Mouse (Mus musculus) gonadal fat pad, adult 2 months (tissue): Measurements from ENCODE around the gene 1700021F05Rik. TPM values are rescaled to one million over a fixed set of nuclear protein-coding genes. Genes with fewer than 3 reads are reported as not detected.

Experiments
- DNase-seq: peaks from one replicate; pipeline ENCODE4 v3.0.0-alpha.2; 2012; ENCODE audit warnings: low read depth
- polyA plus RNA-seq: library from polyadenylated mRNA; depleted of rRNA; stranded (reverse); fragments of >200 nt; gene quantifications from 2 replicates; pipeline ENCODE4 v1.2.3, GENCODE M21; 2012; rRNA removed

1700021F05Rik gene
- polyA plus RNA-seq, 1 experiment: 5.4 TPM

GRCm38 (mm10) chr10:43482021-43482420, 58.8 kb downstream of the 1700021F05Rik start:
- peak; percentile 74 for DNase-seq

- no peak for DNase-seq
Measured at GRCm38 (mm10) chr10:43481179-43481578, 59.6 kb downstream of the 1700021F05Rik start.

- DNase-seq: no peak
Measured at GRCm38 (mm10) chr10:43480227-43480849, 60.5 kb downstream of the 1700021F05Rik start.

GRCm38 (mm10) chr10:43479436-43480157, 61.2 kb downstream of the 1700021F05Rik start:
- DNase-seq: no peak

- no peak for DNase-seq
Measured at GRCm38 (mm10) chr10:43478751-43479435, 61.9 kb downstream of the 1700021F05Rik start, which contains the start of gene Bend3. TSS of gene Bend3 (plus strand) at chr10:43478831.

GRCm38 (mm10) chr10:43477865-43478681, 62.7 kb downstream of the 1700021F05Rik start:
- DNase-seq: no peak

- DNase-seq: no peak
Measured at GRCm38 (mm10) chr10:43477459-43477858, 63.3 kb downstream of the 1700021F05Rik start.

- DNase-seq: no peak
Measured at GRCm38 (mm10) chr10:43475376-43475775, 65.4 kb downstream of the 1700021F05Rik start.

Other genes with a start within 250 kb of the 1700021F05Rik start
- 4.5 and 5.3 TPM in 2 replicates for gene Bend3, start 62.2 kb downstream of the 1700021F05Rik start, polyA plus RNA-seq
- gene Gm9803, start 16.9 kb downstream of the 1700021F05Rik start, polyA plus RNA-seq: 66.7 and 122 TPM in 2 replicates
- gene Cd24a, start 37.3 kb upstream of the 1700021F05Rik start, polyA plus RNA-seq: 135 and 163 TPM in 2 replicates